Comparison of ENCODE assay signal across 9 mouse cellular contexts in genomic region chr14:119027130-119027529, GRCm38 (mm10).
DNase-seq lines count a peak whose midpoint lies in the region; ATAC-seq and TF ChIP-seq lines count a peak whose summit lies in the region.
"Had no signal": no experiment of that assay in that cellular context is flagged by ENCODE, and none has a peak within 500 bp of the region (broad histone marks: within the 10 kb centered on the region; RNA-seq: fewer than 3 reads in every experiment).

No protein-coding gene starts in this region.

- no peak overlapping the region for H3K4me2 ChIP-seq in forebrain, embryonic 13.5 days
- no peak overlapping the region for H3K4me2 ChIP-seq in intestine, embryonic 14.5 days (ENCODE audit: low read length)
- H3K4me2 ChIP-seq in midbrain, embryonic 13.5 days (replicated peaks): no peak overlapping the region
- H3K4me2 ChIP-seq in stomach, postnatal 0 days (replicated peaks; ENCODE audit: low read depth): no peak overlapping the region

- DNase-seq in ovary, postnatal 14 days (ENCODE audit: low spot score): peak; percentile 38
- DNase-seq in ovary, postnatal 10 days (ENCODE audit: low spot score): no peak
- DNase-seq in c-Kit-negative CD71-positive TER-119-positive erythroid progenitor cells, embryonic 14.5 days (ENCODE audit: low read depth, low spot score): peak; percentile 46
- DNase-seq in intestine, embryonic 14.5 days (ENCODE audit: low spot score): peak; percentile 60
- peak; percentile 41 to 42 for DNase-seq in left cerebral cortex, postnatal 36 days (ENCODE audit: low spot score in 2 of 2)
- peak; percentile 59 for DNase-seq in stomach, postnatal 0 days (ENCODE audit: low spot score)

- intact Hi-C loops in left cerebral cortex, postnatal 36 days (cut with DNase I): loop anchor here (5.0 kb wide), 1 partner anchor 40 kb away; no protein-coding TSS in a partner anchor

- H3K27ac ChIP-seq in forebrain, embryonic 13.5 days: no peak overlapping the region
- H3K27ac ChIP-seq in intestine, embryonic 14.5 days (ENCODE audit: low read depth): no peak overlapping the region
- no peak overlapping the region for H3K27ac ChIP-seq in midbrain, embryonic 13.5 days
- no peak overlapping the region for H3K27ac ChIP-seq in stomach, postnatal 0 days (replicated peaks)

- no peak overlapping the region for H3K9ac ChIP-seq in forebrain, embryonic 13.5 days
- H3K9ac ChIP-seq in intestine, embryonic 14.5 days (ENCODE audit: low read length): no peak overlapping the region
- no peak overlapping the region for H3K9ac ChIP-seq in midbrain, embryonic 13.5 days (replicated peaks)
- H3K9ac ChIP-seq in stomach, postnatal 0 days (ENCODE audit: low read length): no peak overlapping the region

- H3K4me3 ChIP-seq in forebrain, embryonic 13.5 days: no peak overlapping the region
- H3K4me3 ChIP-seq in intestine, embryonic 14.5 days (ENCODE audit: low read depth, low read length): no peak overlapping the region
- no peak overlapping the region for H3K4me3 ChIP-seq in midbrain, embryonic 13.5 days (replicated peaks)
- no peak overlapping the region for H3K4me3 ChIP-seq in stomach, postnatal 0 days (ENCODE audit: low read depth, low read length)
- H3K4me3 ChIP-seq: megakaryocyte, embryonic 14.5 days had no signal

- H3K4me1 ChIP-seq in forebrain, embryonic 13.5 days: no peaks in the 10 kb centered on the region
- H3K4me1 ChIP-seq in intestine, embryonic 14.5 days (replicated peaks; ENCODE audit: control insufficient read depth, insufficient read depth, low read length): no peaks in the 10 kb centered on the region
- H3K4me1 ChIP-seq in midbrain, embryonic 13.5 days (replicated peaks): no peaks in the 10 kb centered on the region
- H3K4me1 ChIP-seq in stomach, postnatal 0 days (replicated peaks; ENCODE audit: control insufficient read depth, insufficient read depth): no peaks in the 10 kb centered on the region
- H3K4me1 ChIP-seq: megakaryocyte, embryonic 14.5 days had no signal

- peak; percentile 77; the same call in 1 of the 2 replicates for ATAC-seq in forebrain, embryonic 13.5 days
- peak; percentile 79; the same call in 1 of the 2 replicates for ATAC-seq in intestine, embryonic 14.5 days (replicated peaks; ENCODE audit: low FRiP score, low TSS enrichment, low read depth)
- ATAC-seq in midbrain, embryonic 13.5 days: 0 out of 2 replicates have a peak, but pooled peaks have one; percentile 73
- peak; percentile 78; the same call in 1 of the 2 replicates for ATAC-seq in stomach, postnatal 0 days (ENCODE audit: low FRiP score, low TSS enrichment)

- H3K36me3 ChIP-seq in forebrain, embryonic 13.5 days (ENCODE audit: poor library complexity, severe bottlenecking): peaks cover 26% of the 10 kb centered on the region
- H3K36me3 ChIP-seq in intestine, embryonic 14.5 days (ENCODE audit: control insufficient read depth, insufficient read depth, low read length): peaks cover 48% of the 10 kb centered on the region
- H3K36me3 ChIP-seq in midbrain, embryonic 13.5 days: peaks cover 29% of the 10 kb centered on the region
- H3K36me3 ChIP-seq in stomach, postnatal 0 days (ENCODE audit: control insufficient read depth, insufficient read depth, low read length): no peaks in the 10 kb centered on the region

- peak; percentile 92 for TF ChIP-seq CTCF in stomach, postnatal 0 days (IDR thresholded peaks at IDR 0.05; ENCODE audit: low read depth)

- no peaks in the 10 kb centered on the region for H3K27me3 ChIP-seq in forebrain, embryonic 13.5 days
- no peaks in the 10 kb centered on the region for H3K27me3 ChIP-seq in intestine, embryonic 14.5 days (replicated peaks; ENCODE audit: control insufficient read depth, insufficient read depth, low read length)
- no peaks in the 10 kb centered on the region for H3K27me3 ChIP-seq in midbrain, embryonic 13.5 days
- no peaks in the 10 kb centered on the region for H3K27me3 ChIP-seq in stomach, postnatal 0 days (ENCODE audit: control insufficient read depth, insufficient read depth, low read length)
- H3K27me3 ChIP-seq: megakaryocyte, embryonic 14.5 days had no signal

- no peaks in the 10 kb centered on the region for H3K9me3 ChIP-seq in forebrain, embryonic 13.5 days (replicated peaks)
- H3K9me3 ChIP-seq in intestine, embryonic 14.5 days (ENCODE audit: control insufficient read depth, low read length): no peaks in the 10 kb centered on the region
- no peaks in the 10 kb centered on the region for H3K9me3 ChIP-seq in midbrain, embryonic 13.5 days
- H3K9me3 ChIP-seq in stomach, postnatal 0 days (ENCODE audit: control insufficient read depth, low read length): no peaks in the 10 kb centered on the region
- H3K9me3 ChIP-seq: megakaryocyte, embryonic 14.5 days had no signal

- WGBS in forebrain, embryonic 13.5 days: 50% methylated on average over 4 of the region's 4 CpGs
- WGBS in intestine, embryonic 14.5 days: 49% methylated on average over 4 of the region's 4 CpGs
- WGBS in midbrain, embryonic 13.5 days: 53% methylated on average over 4 of the region's 4 CpGs
- WGBS in stomach, postnatal 0 days: 44% methylated on average over 4 of the region's 4 CpGs

- TF ChIP-seq EP300 in stomach, postnatal 0 days (optimal IDR thresholded peaks at IDR 0.05): no peak
